Mouse (Mus musculus): ENCODE results near the gene Cacna2d3.

GRCm38 (mm10) chr14:29296185-29296754 lies 425.4 kb downstream of the Cacna2d3 start:
- no peak for TF ChIP-seq CTCF (IDR thresholded peaks at IDR 0.05)
- no peak for TF ChIP-seq EP300 (IDR thresholded peaks at IDR 0.05; ENCODE audit: insufficient read depth, low read depth, low read length)
- no peak for TF ChIP-seq POLR2A (IDR thresholded peaks at IDR 0.05; ENCODE audit: insufficient read depth, low read depth, low read length)
